Mouse (Mus musculus): ENCODE measurements at regions not wholly inside any gene's neighbourhood (a gene's known extent, or its start where the extent isn't known, plus 50 kb on each side); places are given as distances from the start of the nearest gene placed in this dataset.

DNA sequence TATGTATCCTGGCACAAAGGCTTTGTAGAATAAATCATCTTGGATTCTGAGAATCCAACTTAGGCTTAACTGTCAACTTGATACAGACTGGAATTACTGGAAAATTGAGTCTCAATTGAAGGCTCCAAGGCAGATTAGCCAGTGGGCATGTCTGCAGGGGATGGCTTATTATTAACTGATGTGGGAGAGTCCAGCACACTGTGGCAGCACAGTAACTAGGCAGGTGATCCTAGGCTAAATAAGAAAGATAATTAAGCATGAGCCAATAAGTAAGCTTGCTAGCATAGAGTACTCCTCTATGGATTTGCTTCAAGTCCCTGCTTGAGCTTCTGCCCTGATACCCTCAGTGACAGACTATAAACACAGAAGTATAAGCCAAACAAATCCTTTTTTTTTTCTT lies 279.7 kb upstream of the Sstr1 start:
- no peak for TF ChIP-seq EP300 (IDR thresholded peaks at IDR 0.05; ENCODE audit: low read depth)
- no peak for TF ChIP-seq CTCF (IDR thresholded peaks at IDR 0.05; ENCODE audit: low read depth)
